Mouse (Mus musculus): ENCODE results near the gene Zfp219. TPM values are rescaled to one million over a fixed set of nuclear protein-coding genes. Genes with fewer than 3 reads are reported as not detected.

Gene Zfp219
- polyA plus RNA-seq, 1 experiment from 2014 or later = 58.6 TPM

GRCm38 (mm10) chr14:52016625-52017405, 3.7 kb downstream of the Zfp219 start:
- Histone ChIP-seq H3K4me3 (no peak overlapping the region), H3K36me3 (ENCODE audit: poor library complexity, severe bottlenecking) (no peaks in the 10 kb centered on the region), H3K27ac (no peak overlapping the region), H3K9me3 (replicated peaks) (no peaks in the 10 kb centered on the region), H3K4me1 (peaks cover 66% of the 10 kb centered on the region), H3K9ac (peak overlapping the region; percentile 8), H3K27me3 (no peaks in the 10 kb centered on the region), H3K4me2 (no peak overlapping the region)
- WGBS = 70% methylated on average over 13 of the region's 13 CpGs
- ATAC-seq = no peak

- Histone ChIP-seq H3K4me1 (peaks cover 66% of the 10 kb centered on the region), H3K9me3 (replicated peaks) (no peaks in the 10 kb centered on the region), H3K27me3 (no peaks in the 10 kb centered on the region), H3K4me2 (peak within 1 kb of the TSS; percentile 74), H3K4me3 (peak within 1 kb of the TSS; percentile 65), H3K36me3 (ENCODE audit: poor library complexity, severe bottlenecking) (no peaks in the 10 kb centered on the region), H3K27ac (peak within 1 kb of the TSS; percentile 99), H3K9ac (peak within 1 kb of the TSS; percentile 93)
- WGBS = 25% methylated on average over 6 of the region's 6 CpGs
- ATAC-seq = no peak
Observed at GRCm38 (mm10) chr14:52015445-52016100, 5.0 kb downstream of the Zfp219 start, which contains the start of gene Tmem253. Gene Tmem253, plus strand, starts transcription at chr14:52015658.

GRCm38 (mm10) chr14:52014761-52015311, 5.7 kb downstream of the Zfp219 start:
- Histone ChIP-seq H3K27ac (peak overlapping the region; percentile 99), H3K9ac (peak overlapping the region; percentile 93), H3K27me3 (no peaks in the 10 kb centered on the region), H3K4me1 (peaks cover 70% of the 10 kb centered on the region), H3K36me3 (ENCODE audit: poor library complexity, severe bottlenecking) (no peaks in the 10 kb centered on the region), H3K4me2 (peak overlapping the region; percentile 74), H3K4me3 (peak overlapping the region; percentile 65), H3K9me3 (replicated peaks) (no peaks in the 10 kb centered on the region)
- WGBS = under 1% methylated on average over 19 of the region's 28 CpGs
- 0 out of 2 replicates have a peak, but pooled peaks have one; percentile 10 for ATAC-seq

GRCm38 (mm10) chr14:52014271-52014760, 6.2 kb downstream of the Zfp219 start:
- Histone ChIP-seq H3K27me3 (no peaks in the 10 kb centered on the region), H3K4me3 (peak overlapping the region; percentile 65), H3K9ac (peak overlapping the region; percentile 93), H3K4me1 (peaks cover 76% of the 10 kb centered on the region), H3K27ac (peak overlapping the region; percentile 99), H3K36me3 (ENCODE audit: poor library complexity, severe bottlenecking) (peaks cover 3% of the 10 kb centered on the region), H3K9me3 (replicated peaks) (no peaks in the 10 kb centered on the region), H3K4me2 (peak overlapping the region; percentile 74)
- no CpG with 5 or more reads among the region's 80 CpGs for WGBS
- ATAC-seq = 0 out of 2 replicates have a peak, but pooled peaks have one; percentile 0

- Histone ChIP-seq H3K4me1 (peaks cover 76% of the 10 kb centered on the region), H3K4me3 (peak overlapping the region; percentile 65), H3K27ac (peak overlapping the region; percentile 99), H3K9ac (peak overlapping the region; percentile 93), H3K9me3 (replicated peaks) (no peaks in the 10 kb centered on the region), H3K36me3 (ENCODE audit: poor library complexity, severe bottlenecking) (peaks cover 8% of the 10 kb centered on the region), H3K4me2 (peak overlapping the region; percentile 74), H3K27me3 (no peaks in the 10 kb centered on the region)
- 0 out of 2 replicates have a peak, but pooled peaks have one; percentile 4 for ATAC-seq
- WGBS = 0% methylated on average over 6 of the region's 24 CpGs
Observed at GRCm38 (mm10) chr14:52013771-52014219, 6.7 kb downstream of the Zfp219 start.

GRCm38 (mm10) chr14:52013021-52013610, 7.4 kb downstream of the Zfp219 start:
- H3K27ac ChIP-seq = peak overlapping the region; percentile 99
- no peaks in the 10 kb centered on the region for H3K27me3 ChIP-seq
- peak overlapping the region; percentile 74 for H3K4me2 ChIP-seq
- H3K9ac ChIP-seq = peak overlapping the region; percentile 93
- WGBS = 4% methylated on average over 8 of the region's 8 CpGs
- ATAC-seq = no peak
- H3K4me1 ChIP-seq = peaks cover 76% of the 10 kb centered on the region
- peak overlapping the region; percentile 65 for H3K4me3 ChIP-seq
- peaks cover 15% of the 10 kb centered on the region for H3K36me3 ChIP-seq (ENCODE audit: poor library complexity, severe bottlenecking)
- no peaks in the 10 kb centered on the region for H3K9me3 ChIP-seq (replicated peaks)

- 30% methylated on average over 5 of the region's 5 CpGs for WGBS
- Histone ChIP-seq H3K9ac (peak overlapping the region; percentile 93), H3K9me3 (replicated peaks) (no peaks in the 10 kb centered on the region), H3K4me1 (peaks cover 79% of the 10 kb centered on the region), H3K36me3 (ENCODE audit: poor library complexity, severe bottlenecking) (peaks cover 17% of the 10 kb centered on the region), H3K27ac (peak overlapping the region; percentile 99), H3K4me2 (peak overlapping the region; percentile 74), H3K4me3 (peak overlapping the region; percentile 65), H3K27me3 (no peaks in the 10 kb centered on the region)
- ATAC-seq = no peak
Observed at GRCm38 (mm10) chr14:52012553-52012952, 8.0 kb downstream of the Zfp219 start.

GRCm38 (mm10) chr14:52012085-52012484, 8.4 kb downstream of the Zfp219 start:
- peak overlapping the region; percentile 99 for H3K27ac ChIP-seq
- peak overlapping the region; percentile 93 for H3K9ac ChIP-seq
- H3K36me3 ChIP-seq (ENCODE audit: poor library complexity, severe bottlenecking) = peaks cover 21% of the 10 kb centered on the region
- H3K4me1 ChIP-seq = peaks cover 82% of the 10 kb centered on the region
- H3K4me3 ChIP-seq = peak overlapping the region; percentile 65; the same call in 1 of the 2 replicates
- no peaks in the 10 kb centered on the region for H3K27me3 ChIP-seq
- WGBS = 44% methylated on average over 4 of the region's 4 CpGs
- no peak for ATAC-seq
- peak overlapping the region; percentile 74 for H3K4me2 ChIP-seq
- H3K9me3 ChIP-seq (replicated peaks) = no peaks in the 10 kb centered on the region

- peak overlapping the region; percentile 37; the same call in 1 of the 2 replicates for H3K9ac ChIP-seq
- WGBS = 23% methylated on average over 1 of the region's 1 CpGs
- no peaks in the 10 kb centered on the region for H3K27me3 ChIP-seq
- peaks cover 25% of the 10 kb centered on the region for H3K36me3 ChIP-seq (ENCODE audit: poor library complexity, severe bottlenecking)
- H3K9me3 ChIP-seq (replicated peaks) = no peaks in the 10 kb centered on the region
- peaks cover 81% of the 10 kb centered on the region for H3K4me1 ChIP-seq
- H3K4me3 ChIP-seq = peak overlapping the region; percentile 42
- peak overlapping the region; percentile 99 for H3K27ac ChIP-seq
- no peak for ATAC-seq
- peak overlapping the region; percentile 74 for H3K4me2 ChIP-seq
Observed at GRCm38 (mm10) chr14:52011683-52012082, 8.8 kb downstream of the Zfp219 start.

- under 1% methylated on average over 9 of the region's 9 CpGs for WGBS
- peaks cover 81% of the 10 kb centered on the region for H3K4me1 ChIP-seq
Observed at GRCm38 (mm10) chr14:52010446-52011111, 10.0 kb downstream of the Zfp219 start.

GRCm38 (mm10) chr14:52009841-52010240, 10.7 kb downstream of the Zfp219 start:
- Histone ChIP-seq H3K27ac (peak overlapping the region; percentile 99), H3K27me3 (no peaks in the 10 kb centered on the region), H3K4me3 (peak overlapping the region; percentile 42), H3K4me1 (peaks cover 82% of the 10 kb centered on the region), H3K4me2 (peak overlapping the region; percentile 74), H3K9me3 (replicated peaks) (no peaks in the 10 kb centered on the region), H3K9ac (peak overlapping the region; percentile 67), H3K36me3 (ENCODE audit: poor library complexity, severe bottlenecking) (peaks cover 43% of the 10 kb centered on the region)
- ATAC-seq = no peak
- WGBS = 24% methylated on average over 6 of the region's 6 CpGs

More at GRCm38 (mm10) chr14:52010446-52011111, 10.0 kb downstream of the Zfp219 start:
- ATAC-seq = peak; percentile 78
- H3K27me3 ChIP-seq = no peaks in the 10 kb centered on the region
- peak overlapping the region; percentile 99 for H3K27ac ChIP-seq
- H3K4me2 ChIP-seq = peak overlapping the region; percentile 74
- H3K9ac ChIP-seq = peak overlapping the region; percentile 67
- H3K36me3 ChIP-seq (ENCODE audit: poor library complexity, severe bottlenecking) = peaks cover 36% of the 10 kb centered on the region
- H3K4me3 ChIP-seq = peak overlapping the region; percentile 42
- no peaks in the 10 kb centered on the region for H3K9me3 ChIP-seq (replicated peaks)
